Mouse (Mus musculus): ENCODE data around the gene Tspan9. TPM values are rescaled to one million over a fixed set of nuclear protein-coding genes. Genes with fewer than 3 reads are reported as not detected.

The Tspan9 gene
- polyA plus RNA-seq, 1 experiment from 2014 or later: 66.0 TPM

DNA sequence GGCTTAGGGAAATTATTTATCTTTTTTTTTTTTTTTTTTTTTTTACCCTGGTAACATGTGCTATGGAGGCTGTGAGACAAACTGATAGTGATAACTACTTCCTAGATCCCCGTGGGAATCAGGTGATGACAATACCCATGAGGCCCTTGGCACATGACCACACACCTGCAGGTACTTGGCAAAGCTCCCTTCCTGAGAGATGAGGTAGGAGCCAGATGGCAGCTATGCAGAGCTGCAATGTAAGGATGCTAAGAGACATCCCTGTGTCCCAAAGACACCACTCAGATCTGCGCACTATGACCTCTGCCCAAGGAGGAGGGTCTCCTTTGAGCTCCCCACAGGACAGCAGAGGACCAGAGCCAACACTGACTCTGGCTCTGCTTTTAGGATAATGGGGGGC lies 144.3 kb downstream of the Tspan9 start:
- Histone ChIP-seq H3K27me3 (ENCODE audit: control insufficient read depth, insufficient read depth, low read length) (no peaks in the 10 kb centered on the region), H3K4me3 (ENCODE audit: low read depth, low read length) (no peak overlapping the region), H3K4me2 (ENCODE audit: low read depth) (no peak overlapping the region), H3K9ac (ENCODE audit: low read length) (no peak overlapping the region), H3K36me3 (ENCODE audit: control insufficient read depth, insufficient read depth, low read length) (no peaks in the 10 kb centered on the region), H3K27ac (ENCODE audit: low read depth, low read length) (no peak overlapping the region), H3K9me3 (ENCODE audit: control insufficient read depth, low read length) (no peaks in the 10 kb centered on the region), H3K4me1 (ENCODE audit: control insufficient read depth, insufficient read depth, low read length) (peaks cover 8% of the 10 kb centered on the region; the same call in 1 of the 2 replicates)
- no peak for DNase-seq (ENCODE audit: low spot score)
- 93% methylated on average over 2 of the region's 2 CpGs for WGBS
- no peak for ATAC-seq (ENCODE audit: insufficient read depth, low FRiP score, low TSS enrichment)

GRCm38 (mm10) chr6:127996928-127997327 lies 146.5 kb downstream of the Tspan9 start:
- peaks cover 3% of the 10 kb centered on the region; the same call in 1 of the 2 replicates for H3K4me1 ChIP-seq (ENCODE audit: control insufficient read depth, insufficient read depth, low read length)
- ATAC-seq (ENCODE audit: insufficient read depth, low FRiP score, low TSS enrichment): no peak
- DNase-seq (ENCODE audit: low spot score): no peak
- 83% methylated on average over 4 of the region's 5 CpGs for WGBS
- no peaks in the 10 kb centered on the region for H3K27me3 ChIP-seq (ENCODE audit: control insufficient read depth, insufficient read depth, low read length)
- H3K9ac ChIP-seq (ENCODE audit: low read length): no peak overlapping the region
- no peaks in the 10 kb centered on the region for H3K36me3 ChIP-seq (ENCODE audit: control insufficient read depth, insufficient read depth, low read length)
- H3K4me3 ChIP-seq (ENCODE audit: low read depth, low read length): no peak overlapping the region
- no peak overlapping the region for H3K27ac ChIP-seq (ENCODE audit: low read depth, low read length)
- H3K4me2 ChIP-seq (ENCODE audit: low read depth): no peak overlapping the region
- H3K9me3 ChIP-seq (ENCODE audit: control insufficient read depth, low read length): no peaks in the 10 kb centered on the region

DNA sequence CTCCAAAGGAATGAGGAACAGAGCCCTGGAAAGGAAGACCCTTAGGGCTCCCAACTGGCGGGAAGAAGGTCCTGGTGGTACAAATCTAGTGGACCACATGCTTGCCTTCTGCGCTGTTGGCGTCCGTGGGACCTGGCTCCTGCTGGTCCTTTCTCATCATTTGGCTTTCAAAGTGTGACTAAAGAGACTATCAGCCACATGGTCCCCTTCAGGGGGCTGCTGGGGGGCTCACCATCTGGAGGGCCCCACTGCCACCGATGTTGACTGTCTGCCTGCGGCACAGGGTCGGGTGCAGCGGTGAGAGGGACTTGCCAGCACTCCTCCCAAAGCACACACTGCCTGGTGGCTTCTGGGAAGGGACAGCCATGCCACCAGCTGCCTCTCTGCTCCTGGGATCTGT lies 150.4 kb downstream of the Tspan9 start:
- no peak for ATAC-seq (ENCODE audit: insufficient read depth, low FRiP score, low TSS enrichment)
- no peak for DNase-seq (ENCODE audit: low spot score)
- no peaks in the 10 kb centered on the region for H3K9me3 ChIP-seq (ENCODE audit: control insufficient read depth, low read length)
- no peak overlapping the region for H3K27ac ChIP-seq (ENCODE audit: low read depth, low read length)
- no peak overlapping the region for H3K4me3 ChIP-seq (ENCODE audit: low read depth, low read length)
- H3K27me3 ChIP-seq (ENCODE audit: control insufficient read depth, insufficient read depth, low read length): no peaks in the 10 kb centered on the region
- no peaks in the 10 kb centered on the region for H3K36me3 ChIP-seq (ENCODE audit: control insufficient read depth, insufficient read depth, low read length)
- no peak overlapping the region for H3K9ac ChIP-seq (ENCODE audit: low read length)
- 80% methylated on average over 8 of the region's 8 CpGs for WGBS
- H3K4me2 ChIP-seq (ENCODE audit: low read depth): no peak overlapping the region
- H3K4me1 ChIP-seq (ENCODE audit: control insufficient read depth, insufficient read depth, low read length): no peaks in the 10 kb centered on the region

DNA sequence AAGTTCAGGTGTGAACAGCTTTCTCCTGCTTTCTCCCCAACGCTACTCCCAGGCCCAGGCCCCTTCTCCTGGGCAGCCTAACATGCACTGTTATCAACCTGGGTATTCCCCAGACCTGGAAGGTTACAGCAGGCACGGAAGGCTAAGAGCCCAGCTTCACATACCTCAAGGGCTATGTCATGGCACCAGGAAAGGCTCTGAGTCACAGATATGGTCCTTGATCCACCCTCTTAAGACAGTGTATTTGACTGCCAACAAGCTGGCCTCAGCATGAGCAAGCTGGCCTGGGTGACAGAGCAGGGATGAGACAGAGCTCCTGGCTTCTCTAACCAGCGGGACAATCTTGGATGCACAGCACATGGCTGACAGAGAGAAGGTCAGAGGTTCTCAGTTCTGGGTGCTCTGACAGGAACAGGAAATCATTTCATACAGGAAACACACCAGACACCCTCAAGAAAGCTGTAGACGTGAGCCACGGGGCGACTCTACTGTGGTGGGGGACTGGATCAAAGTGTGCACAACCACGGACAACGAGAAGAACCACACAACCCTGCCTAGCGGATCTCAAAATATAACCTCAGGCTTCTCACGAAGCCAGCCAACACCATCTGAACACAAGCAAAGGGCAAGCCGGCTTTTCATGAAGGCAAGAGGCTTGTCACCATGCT lies 151.8 kb downstream of the Tspan9 start:
- no peak for DNase-seq (ENCODE audit: low spot score)
- ATAC-seq (ENCODE audit: insufficient read depth, low FRiP score, low TSS enrichment): no peak
- Histone ChIP-seq H3K27ac (ENCODE audit: low read depth, low read length) (no peak overlapping the region), H3K4me2 (ENCODE audit: low read depth) (no peak overlapping the region), H3K9ac (ENCODE audit: low read length) (no peak overlapping the region), H3K27me3 (ENCODE audit: control insufficient read depth, insufficient read depth, low read length) (no peaks in the 10 kb centered on the region), H3K4me1 (ENCODE audit: control insufficient read depth, insufficient read depth, low read length) (no peaks in the 10 kb centered on the region), H3K36me3 (ENCODE audit: control insufficient read depth, insufficient read depth, low read length) (no peaks in the 10 kb centered on the region), H3K9me3 (ENCODE audit: control insufficient read depth, low read length) (no peaks in the 10 kb centered on the region), H3K4me3 (ENCODE audit: low read depth, low read length) (no peak overlapping the region)
- 84% methylated on average over 11 of the region's 11 CpGs for WGBS

GRCm38 (mm10) chr6:127989624-127990212 lies 153.7 kb downstream of the Tspan9 start:
- Histone ChIP-seq H3K4me2 (ENCODE audit: low read depth) (no peak overlapping the region), H3K9me3 (ENCODE audit: control insufficient read depth, low read length) (no peaks in the 10 kb centered on the region), H3K27me3 (ENCODE audit: control insufficient read depth, insufficient read depth, low read length) (no peaks in the 10 kb centered on the region), H3K36me3 (ENCODE audit: control insufficient read depth, insufficient read depth, low read length) (no peaks in the 10 kb centered on the region), H3K4me1 (ENCODE audit: control insufficient read depth, insufficient read depth, low read length) (no peaks in the 10 kb centered on the region), H3K9ac (ENCODE audit: low read length) (no peak overlapping the region), H3K4me3 (ENCODE audit: low read depth, low read length) (no peak overlapping the region), H3K27ac (ENCODE audit: low read depth, low read length) (no peak overlapping the region)
- ATAC-seq (ENCODE audit: insufficient read depth, low FRiP score, low TSS enrichment): no peak
- no peak for DNase-seq (ENCODE audit: low spot score)
- 74% methylated on average over 11 of the region's 11 CpGs for WGBS

GRCm38 (mm10) chr6:127988944-127989494 lies 154.4 kb downstream of the Tspan9 start:
- no peak overlapping the region for H3K27ac ChIP-seq (ENCODE audit: low read depth, low read length)
- no peaks in the 10 kb centered on the region for H3K9me3 ChIP-seq (ENCODE audit: control insufficient read depth, low read length)
- H3K4me1 ChIP-seq (ENCODE audit: control insufficient read depth, insufficient read depth, low read length): no peaks in the 10 kb centered on the region
- 74% methylated on average over 12 of the region's 12 CpGs for WGBS
- no peak for DNase-seq (ENCODE audit: low spot score)
- no peaks in the 10 kb centered on the region for H3K36me3 ChIP-seq (ENCODE audit: control insufficient read depth, insufficient read depth, low read length)
- H3K9ac ChIP-seq (ENCODE audit: low read length): no peak overlapping the region
- H3K4me3 ChIP-seq (ENCODE audit: low read depth, low read length): no peak overlapping the region
- no peak overlapping the region for H3K4me2 ChIP-seq (ENCODE audit: low read depth)
- ATAC-seq (ENCODE audit: insufficient read depth, low FRiP score, low TSS enrichment): no peak
- no peaks in the 10 kb centered on the region for H3K27me3 ChIP-seq (ENCODE audit: control insufficient read depth, insufficient read depth, low read length)

- no peak for DNase-seq (ENCODE audit: low spot score)
- no peaks in the 10 kb centered on the region for H3K4me1 ChIP-seq (ENCODE audit: control insufficient read depth, insufficient read depth, low read length)
- no peaks in the 10 kb centered on the region for H3K36me3 ChIP-seq (ENCODE audit: control insufficient read depth, insufficient read depth, low read length)
- no peaks in the 10 kb centered on the region for H3K27me3 ChIP-seq (ENCODE audit: control insufficient read depth, insufficient read depth, low read length)
- no peak overlapping the region for H3K4me2 ChIP-seq (ENCODE audit: low read depth)
- no peak for ATAC-seq (ENCODE audit: insufficient read depth, low FRiP score, low TSS enrichment)
- H3K9ac ChIP-seq (ENCODE audit: low read length): no peak overlapping the region
- no peak overlapping the region for H3K4me3 ChIP-seq (ENCODE audit: low read depth, low read length)
- no peaks in the 10 kb centered on the region for H3K9me3 ChIP-seq (ENCODE audit: control insufficient read depth, low read length)
- H3K27ac ChIP-seq (ENCODE audit: low read depth, low read length): no peak overlapping the region
- 97% methylated on average over 14 of the region's 14 CpGs for WGBS
Measured at GRCm38 (mm10) chr6:127987374-127987773, 156.0 kb downstream of the Tspan9 start.

GRCm38 (mm10) chr6:127986357-127986756 lies 157.0 kb downstream of the Tspan9 start:
- DNase-seq (ENCODE audit: low spot score) (no peak), ATAC-seq (ENCODE audit: insufficient read depth, low FRiP score, low TSS enrichment) (no peak)
- H3K9ac ChIP-seq (ENCODE audit: low read length): no peak overlapping the region
- no peak overlapping the region for H3K27ac ChIP-seq (ENCODE audit: low read depth, low read length)
- H3K36me3 ChIP-seq (ENCODE audit: control insufficient read depth, insufficient read depth, low read length): no peaks in the 10 kb centered on the region
- no peaks in the 10 kb centered on the region for H3K4me1 ChIP-seq (ENCODE audit: control insufficient read depth, insufficient read depth, low read length)
- H3K9me3 ChIP-seq (ENCODE audit: control insufficient read depth, low read length): no peaks in the 10 kb centered on the region
- 65% methylated on average over 9 of the region's 9 CpGs for WGBS
- H3K4me2 ChIP-seq (ENCODE audit: low read depth): no peak overlapping the region
- no peak overlapping the region for H3K4me3 ChIP-seq (ENCODE audit: low read depth, low read length)
- no peaks in the 10 kb centered on the region for H3K27me3 ChIP-seq (ENCODE audit: control insufficient read depth, insufficient read depth, low read length)

- H3K27me3 ChIP-seq (ENCODE audit: control insufficient read depth, insufficient read depth, low read length): no peaks in the 10 kb centered on the region
- no peak for DNase-seq (ENCODE audit: low spot score)
- H3K4me1 ChIP-seq (ENCODE audit: control insufficient read depth, insufficient read depth, low read length): peaks cover 12% of the 10 kb centered on the region; the same call in 1 of the 2 replicates
- no peak overlapping the region for H3K4me3 ChIP-seq (ENCODE audit: low read depth, low read length)
- WGBS: 77% methylated on average over 8 of the region's 8 CpGs
- no peaks in the 10 kb centered on the region for H3K9me3 ChIP-seq (ENCODE audit: control insufficient read depth, low read length)
- H3K36me3 ChIP-seq (ENCODE audit: control insufficient read depth, insufficient read depth, low read length): no peaks in the 10 kb centered on the region
- no peak for ATAC-seq (ENCODE audit: insufficient read depth, low FRiP score, low TSS enrichment)
- H3K27ac ChIP-seq (ENCODE audit: low read depth, low read length): no peak overlapping the region
- no peak overlapping the region for H3K9ac ChIP-seq (ENCODE audit: low read length)
- H3K4me2 ChIP-seq (ENCODE audit: low read depth): no peak overlapping the region
Measured at GRCm38 (mm10) chr6:127981176-127981575, 162.2 kb downstream of the Tspan9 start.

Data from neural tube, embryonic 11.5 days (tissue).